Mouse (Mus musculus) stomach, postnatal 0 days (tissue): Measurements from ENCODE around the gene Ankrd33b.

Experiments
- CTCF ChIP-seq: IDR thresholded peaks from 2 replicates; pipeline ENCODE4 v1.5.1; 2016; ENCODE audit warnings: antibody characterized with exemption, low read depth, mild to moderate bottlenecking, moderate library complexity
- EP300 ChIP-seq: optimal IDR thresholded peaks from 2 replicates; pipeline ENCODE3; 2016; ENCODE audit warnings: antibody characterized with exemption

- TF ChIP-seq CTCF (no peak), EP300 (no peak)
Observed at GRCm38 (mm10) chr15:31280059-31280458, 87.5 kb downstream of the Ankrd33b start.
